Mouse (Mus musculus) embryonic facial prominence, embryonic 10.5 days (tissue): ENCODE results near the gene Cand1. TPM values are rescaled to one million over a fixed set of nuclear protein-coding genes. Genes with fewer than 3 reads are reported as not detected.

ENCODE experiments used
- DNase-seq: peaks from one replicate; pipeline ENCODE4 v3.0.0-alpha.2; 2017; ENCODE audit warnings: low spot score
- H3K27ac ChIP-seq: fragments of 300-500 bp; sonication (generic); replicated peaks from 2 replicates; pipeline ENCODE4 v1.5.1; 2016; ENCODE audit warnings: mild to moderate bottlenecking
- H3K27me3 ChIP-seq: fragments of 300-500 bp; sonication (generic); replicated peaks from 2 replicates; pipeline ENCODE4 v1.6.1; 2016; ENCODE audit warnings: low read depth, mild to moderate bottlenecking; ENCODE audit not compliant: poor library complexity, severe bottlenecking
- H3K36me3 ChIP-seq: fragments of 300-500 bp; sonication (generic); replicated peaks from 2 replicates; pipeline ENCODE4 v1.6.1; 2016; ENCODE audit warnings: mild to moderate bottlenecking, moderate library complexity
- H3K4me1 ChIP-seq: fragments of 300-500 bp; sonication (generic); 2 replicates; pipeline ENCODE4 v1.6.1; 2016
- H3K4me3 ChIP-seq: fragments of 300-500 bp; sonication (generic); 2 replicates; pipeline ENCODE4 v1.5.1; 2016; ENCODE audit warnings: mild to moderate bottlenecking, moderate library complexity
- H3K9me3 ChIP-seq: fragments of 300-500 bp; sonication (generic); 2 replicates; pipeline ENCODE4 v1.6.1; 2016; ENCODE audit warnings: mild to moderate bottlenecking
- WGBS: fragments of 180-500 bp; shearing (Covaris S2); methylation state at CpG from one replicate; pipeline ENCODE4 v1.1.7; 2016; 5-methylcytosine and 5-hydroxymethylcytosine counted together
- polyA plus RNA-seq: library from polyadenylated mRNA; unstranded; fragments of >200 nt; fragmentation: Nextera tagmentation; extraction: Ambion mirVana; gene quantifications from 2 replicates; pipeline ENCODE4 v1.2.1, GENCODE M21; 2016

Cand1 gene
- polyA plus RNA-seq, 1 experiment from 2014 or later, result 98.7 TPM

DNA sequence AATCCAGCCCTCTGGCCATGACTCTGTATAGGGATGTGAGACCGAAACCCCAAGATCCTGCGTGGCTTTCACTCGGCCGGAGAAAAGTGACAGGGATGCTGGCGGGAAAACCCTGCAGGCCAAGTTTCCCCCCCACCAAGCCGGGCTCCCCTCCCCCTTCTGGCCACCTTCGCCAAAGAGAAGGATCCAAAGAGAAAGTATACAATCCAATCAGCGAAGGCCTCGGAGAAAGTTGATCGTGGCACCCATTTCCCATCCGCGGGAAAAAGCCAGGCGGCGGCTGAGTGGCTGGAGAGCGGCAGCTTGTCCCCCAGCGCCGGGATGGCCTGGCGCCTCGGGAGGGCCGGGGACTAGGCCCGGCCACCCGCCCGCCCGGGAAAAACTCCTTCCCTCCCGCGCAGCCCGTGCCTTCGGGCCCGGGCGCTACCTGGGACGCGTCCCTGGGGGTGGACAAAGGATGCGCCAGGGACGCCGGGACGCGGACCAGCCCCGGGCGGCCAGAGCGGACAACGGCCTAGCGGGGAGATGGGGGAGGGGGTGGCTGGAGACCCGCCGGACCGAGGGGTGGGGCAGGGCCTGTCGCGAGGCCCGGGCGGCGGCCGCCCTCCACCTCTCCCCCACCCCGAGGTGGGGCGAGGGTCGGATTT lies 747 bp downstream of the Cand1 start:
- H3K4me3 ChIP-seq, result peak overlapping the region; percentile 79
- H3K36me3 ChIP-seq, result peaks cover 32% of the 10 kb centered on the region
- peak; percentile 79 for DNase-seq
- H3K9me3 ChIP-seq, result no peaks in the 10 kb centered on the region
- peaks cover 20% of the 10 kb centered on the region for H3K4me1 ChIP-seq
- WGBS, result under 1% methylated on average over 54 of the region's 54 CpGs
- no peaks in the 10 kb centered on the region for H3K27me3 ChIP-seq
- H3K27ac ChIP-seq, result peak overlapping the region; percentile 99

DNA sequence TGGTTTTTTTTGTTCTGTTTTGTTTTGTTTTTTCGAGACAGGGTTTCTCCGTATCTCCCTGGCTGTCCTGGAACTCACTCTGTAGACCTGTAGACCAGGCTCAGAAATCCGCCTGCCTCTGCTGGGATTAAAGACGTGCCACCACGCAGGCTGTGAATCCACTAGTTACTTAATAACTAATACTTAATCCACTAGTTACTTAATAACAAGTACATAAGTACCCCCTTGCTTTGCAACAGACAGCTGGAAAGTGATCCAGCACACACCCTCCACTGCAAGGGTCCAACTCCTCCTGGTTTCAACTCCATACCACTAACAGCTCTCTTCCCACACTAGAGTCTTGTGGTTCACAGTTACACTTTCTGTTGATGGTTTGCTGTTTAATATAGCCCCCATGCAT lies 8.3 kb downstream of the Cand1 start:
- Histone ChIP-seq H3K9me3 (no peaks in the 10 kb centered on the region), H3K27me3 (no peaks in the 10 kb centered on the region), H3K4me3 (no peak overlapping the region), H3K27ac (no peak overlapping the region), H3K36me3 (peaks cover 46% of the 10 kb centered on the region), H3K4me1 (peaks cover 6% of the 10 kb centered on the region; the same call in 1 of the 2 replicates)
- 90% methylated on average over 5 of the region's 5 CpGs for WGBS
- DNase-seq, result no peak

DNA sequence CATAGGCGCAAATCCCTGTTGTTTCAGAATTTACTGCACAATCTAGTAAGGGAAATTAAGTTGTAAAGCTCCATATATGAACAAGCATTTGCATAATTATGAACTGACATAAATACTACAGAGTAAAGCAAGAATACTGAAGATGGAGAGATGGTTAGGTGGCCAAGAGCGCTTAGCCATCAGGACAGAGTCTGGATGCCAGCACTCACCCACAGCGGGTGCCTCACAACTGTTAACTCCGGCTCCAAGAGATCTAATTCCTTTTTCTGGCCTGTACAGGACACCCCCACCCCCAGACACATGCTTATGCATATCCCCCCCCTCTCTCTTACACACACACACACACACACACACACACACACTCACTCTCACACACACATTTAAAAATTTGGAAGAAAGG lies 9.2 kb downstream of the Cand1 start:
- Histone ChIP-seq H3K27ac (no peak overlapping the region), H3K4me1 (peaks cover 6% of the 10 kb centered on the region; the same call in 1 of the 2 replicates), H3K27me3 (no peaks in the 10 kb centered on the region), H3K4me3 (no peak overlapping the region), H3K36me3 (peaks cover 50% of the 10 kb centered on the region), H3K9me3 (no peaks in the 10 kb centered on the region)
- no peak for DNase-seq
- WGBS, result 92% methylated on average over 4 of the region's 4 CpGs

DNA sequence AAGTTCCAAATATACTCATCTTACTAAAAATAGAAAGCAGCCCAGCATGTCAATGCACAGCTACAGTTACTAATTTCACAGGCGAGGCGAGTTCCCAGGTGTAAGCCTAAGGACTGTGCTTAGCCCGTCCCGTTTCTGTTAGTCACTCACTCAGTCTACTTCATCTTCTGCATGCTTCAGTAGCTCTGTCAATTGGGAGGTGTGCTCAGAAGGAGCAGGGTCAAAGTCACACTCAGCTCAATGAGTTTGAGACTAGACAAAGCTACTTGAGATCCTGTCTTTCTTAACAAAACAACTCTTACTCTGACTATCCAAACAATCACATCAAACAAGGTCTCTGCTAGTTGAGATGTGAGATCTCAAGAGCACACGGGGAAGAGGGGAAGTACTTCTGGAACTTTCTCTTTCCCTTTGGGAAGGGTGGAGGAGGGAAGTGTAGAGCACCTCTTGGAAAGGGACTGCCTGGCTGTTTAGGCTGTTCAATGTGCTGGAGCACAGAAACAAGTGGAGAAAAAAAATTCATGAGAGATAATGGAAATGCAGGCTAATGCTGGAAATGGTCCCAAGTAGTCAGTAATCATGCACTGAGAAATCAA lies 9.7 kb downstream of the Cand1 start:
- Histone ChIP-seq H3K27me3 (no peaks in the 10 kb centered on the region), H3K27ac (no peak overlapping the region), H3K36me3 (peaks cover 50% of the 10 kb centered on the region), H3K4me1 (peaks cover 6% of the 10 kb centered on the region; the same call in 1 of the 2 replicates), H3K9me3 (no peaks in the 10 kb centered on the region), H3K4me3 (no peak overlapping the region)
- no peak for DNase-seq
- 80% methylated on average over 5 of the region's 5 CpGs for WGBS

DNA sequence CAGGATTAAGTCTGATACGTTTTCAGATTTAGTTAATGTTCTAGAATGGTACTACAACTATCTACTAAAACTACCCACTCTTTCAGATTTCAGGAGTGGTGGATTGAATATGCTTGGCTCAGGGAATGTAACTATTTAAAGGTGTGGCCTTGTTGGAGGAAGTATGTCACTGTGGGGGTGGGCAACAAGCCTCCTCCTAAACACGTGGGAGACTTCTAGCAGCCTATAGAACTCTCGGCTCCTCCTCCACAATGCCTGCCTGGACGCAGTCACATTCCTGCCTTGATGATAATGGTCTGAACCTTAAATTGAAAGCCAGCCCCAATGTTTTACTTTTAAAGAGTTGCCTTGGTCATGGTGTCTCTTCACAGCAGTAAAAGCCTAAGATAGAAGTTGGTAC lies 16.2 kb downstream of the Cand1 start:
- Histone ChIP-seq H3K4me3 (no peak overlapping the region), H3K27ac (no peak overlapping the region), H3K9me3 (no peaks in the 10 kb centered on the region), H3K27me3 (no peaks in the 10 kb centered on the region), H3K4me1 (peaks cover 8% of the 10 kb centered on the region; the same call in 1 of the 2 replicates), H3K36me3 (peaks cover 77% of the 10 kb centered on the region)
- no peak for DNase-seq
- WGBS, result 84% methylated on average over 4 of the region's 4 CpGs

DNA sequence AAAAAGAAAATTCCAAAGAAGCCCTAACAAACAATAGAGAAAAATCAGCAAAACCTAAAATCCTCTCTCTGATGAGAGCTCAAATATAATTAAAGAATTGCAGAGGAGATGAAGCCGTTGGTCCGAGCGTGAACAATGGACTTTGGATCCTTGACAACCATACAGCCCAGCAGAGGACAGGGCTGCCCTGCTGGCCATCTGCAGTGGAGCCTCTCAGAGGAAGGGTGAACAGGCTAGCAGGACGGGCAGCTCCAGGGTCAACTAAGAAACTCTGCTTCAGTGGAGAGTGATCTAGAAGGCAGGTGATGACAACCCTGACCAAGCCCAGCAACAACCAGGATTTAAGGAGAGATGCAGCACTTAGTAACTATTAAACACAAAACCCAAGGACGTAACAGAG lies 18.2 kb downstream of the Cand1 start:
- H3K27me3 ChIP-seq, result no peaks in the 10 kb centered on the region
- H3K4me1 ChIP-seq, result peaks cover 8% of the 10 kb centered on the region; the same call in 1 of the 2 replicates
- H3K9me3 ChIP-seq, result no peaks in the 10 kb centered on the region
- no peak overlapping the region for H3K27ac ChIP-seq
- no peak for DNase-seq
- peaks cover 86% of the 10 kb centered on the region for H3K36me3 ChIP-seq
- WGBS, result 83% methylated on average over 5 of the region's 5 CpGs
- no peak overlapping the region for H3K4me3 ChIP-seq

DNA sequence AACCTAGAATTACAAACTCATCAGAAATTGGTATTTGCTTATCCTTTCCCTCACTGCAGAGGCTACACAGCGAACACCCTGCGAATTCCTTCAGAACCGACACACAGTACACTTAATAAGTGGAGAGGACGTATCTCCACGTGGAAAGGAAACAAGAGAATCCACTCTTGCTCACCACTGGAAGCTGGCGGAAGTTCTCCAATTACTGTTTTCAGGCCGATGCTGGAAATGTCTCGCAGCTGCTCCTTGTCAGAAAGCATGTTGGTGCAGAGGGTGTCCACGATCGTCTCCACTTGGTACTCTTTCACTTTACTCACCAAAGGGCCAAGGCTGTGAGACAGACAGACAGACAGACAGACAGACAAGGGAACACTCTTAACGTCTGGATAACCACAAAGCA lies 20.4 kb downstream of the Cand1 start:
- Histone ChIP-seq H3K27me3 (no peaks in the 10 kb centered on the region), H3K4me1 (peaks cover 8% of the 10 kb centered on the region; the same call in 1 of the 2 replicates), H3K4me3 (no peak overlapping the region), H3K27ac (no peak overlapping the region), H3K36me3 (peaks cover 86% of the 10 kb centered on the region), H3K9me3 (no peaks in the 10 kb centered on the region)
- WGBS, result 72% methylated on average over 11 of the region's 11 CpGs
- no peak for DNase-seq

DNA sequence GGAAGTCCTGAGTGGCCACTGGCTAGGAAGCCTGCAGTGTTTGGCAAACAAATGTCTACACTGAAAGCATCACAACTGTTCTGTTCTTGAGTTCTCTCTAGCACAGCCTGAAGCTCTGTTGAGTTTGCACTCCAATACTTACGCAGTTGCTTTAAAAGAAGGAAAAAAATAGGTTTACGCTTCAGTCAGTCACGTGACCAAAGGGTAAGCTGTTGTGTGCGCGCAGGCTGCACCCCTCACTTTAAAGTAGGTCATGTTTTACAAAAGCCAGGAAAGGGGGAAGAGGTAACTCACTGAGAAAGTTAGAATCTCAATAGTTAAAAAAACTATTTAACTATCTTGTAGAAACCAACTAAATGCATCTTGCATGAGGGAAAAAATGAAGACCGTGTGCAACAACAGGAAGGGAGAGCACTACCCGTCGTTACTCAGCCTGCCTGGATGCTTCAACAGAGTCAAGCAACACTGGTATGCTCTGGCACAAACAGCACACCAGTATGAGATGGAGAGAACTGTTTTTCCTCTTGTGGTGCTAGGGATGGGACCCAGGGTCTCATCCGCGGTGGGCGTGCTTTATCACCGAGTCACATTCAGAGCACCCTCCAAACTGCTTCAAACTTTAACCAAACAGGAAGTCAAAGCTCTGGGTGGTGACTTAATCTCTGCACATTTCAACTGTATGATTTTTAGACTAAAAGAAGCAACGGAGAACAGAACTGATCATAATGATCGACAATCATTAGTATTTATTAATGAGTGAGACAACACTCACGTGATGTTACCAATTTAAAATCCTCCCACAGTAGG lies 21.4 kb downstream of the Cand1 start:
- 93% methylated on average over 15 of the region's 15 CpGs for WGBS
- Histone ChIP-seq H3K9me3 (no peaks in the 10 kb centered on the region), H3K4me3 (no peak overlapping the region), H3K27me3 (no peaks in the 10 kb centered on the region), H3K36me3 (peaks cover 86% of the 10 kb centered on the region), H3K27ac (no peak overlapping the region), H3K4me1 (peaks cover 8% of the 10 kb centered on the region; the same call in 1 of the 2 replicates)
- no peak for DNase-seq

DNA sequence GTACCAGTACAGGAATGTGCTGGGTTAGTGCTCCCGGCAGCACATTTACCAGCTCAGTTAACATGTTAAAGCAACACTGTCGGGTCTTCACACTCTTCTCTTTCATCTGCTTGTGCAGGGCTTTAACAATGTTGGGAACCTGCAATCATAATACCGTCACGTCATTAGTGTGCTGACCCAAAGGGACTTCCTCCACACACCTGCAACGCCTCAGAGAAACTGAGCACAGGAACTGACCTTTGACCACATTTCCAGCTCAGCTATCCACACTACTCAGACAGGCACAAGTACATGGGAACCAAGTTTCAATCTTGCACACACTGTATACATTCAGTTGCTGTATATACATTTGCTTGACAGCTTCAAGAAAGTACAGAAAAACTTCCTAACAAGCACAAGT lies 27.4 kb downstream of the Cand1 start:
- WGBS, result 83% methylated on average over 5 of the region's 5 CpGs
- H3K36me3 ChIP-seq, result peaks cover 100% of the 10 kb centered on the region
- no peaks in the 10 kb centered on the region for H3K9me3 ChIP-seq

DNA sequence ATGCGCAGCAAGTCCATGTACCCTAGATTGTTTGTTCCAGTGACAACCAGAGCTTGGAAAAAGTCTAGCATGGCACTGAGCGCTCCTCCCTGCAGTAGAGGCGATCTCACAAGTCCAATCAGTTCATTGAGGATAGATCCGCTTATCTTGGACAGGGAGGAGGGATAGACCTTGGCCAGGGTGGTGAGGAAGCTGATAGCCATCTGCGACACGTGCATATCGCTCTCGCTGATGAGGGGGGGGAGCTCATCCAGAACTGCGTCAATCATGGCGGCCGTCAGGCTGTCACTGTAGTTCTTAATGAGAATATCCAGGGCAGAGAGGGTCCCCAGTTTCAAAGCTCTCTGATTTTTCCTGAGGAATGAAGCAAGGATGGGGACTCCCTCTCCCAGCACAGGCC lies 28.6 kb downstream of the Cand1 start:
- Histone ChIP-seq H3K9me3 (no peaks in the 10 kb centered on the region), H3K4me3 (no peak overlapping the region), H3K4me1 (no peaks in the 10 kb centered on the region), H3K27me3 (no peaks in the 10 kb centered on the region), H3K36me3 (peaks cover 100% of the 10 kb centered on the region), H3K27ac (no peak overlapping the region)
- no peak for DNase-seq
- WGBS, result 95% methylated on average over 11 of the region's 11 CpGs

More for the DNA sequence above, 27.4 kb downstream of the Cand1 start:
- Histone ChIP-seq H3K4me3 (no peak overlapping the region), H3K27me3 (no peaks in the 10 kb centered on the region), H3K27ac (no peak overlapping the region), H3K4me1 (no peaks in the 10 kb centered on the region)
- no peak for DNase-seq

DNA sequence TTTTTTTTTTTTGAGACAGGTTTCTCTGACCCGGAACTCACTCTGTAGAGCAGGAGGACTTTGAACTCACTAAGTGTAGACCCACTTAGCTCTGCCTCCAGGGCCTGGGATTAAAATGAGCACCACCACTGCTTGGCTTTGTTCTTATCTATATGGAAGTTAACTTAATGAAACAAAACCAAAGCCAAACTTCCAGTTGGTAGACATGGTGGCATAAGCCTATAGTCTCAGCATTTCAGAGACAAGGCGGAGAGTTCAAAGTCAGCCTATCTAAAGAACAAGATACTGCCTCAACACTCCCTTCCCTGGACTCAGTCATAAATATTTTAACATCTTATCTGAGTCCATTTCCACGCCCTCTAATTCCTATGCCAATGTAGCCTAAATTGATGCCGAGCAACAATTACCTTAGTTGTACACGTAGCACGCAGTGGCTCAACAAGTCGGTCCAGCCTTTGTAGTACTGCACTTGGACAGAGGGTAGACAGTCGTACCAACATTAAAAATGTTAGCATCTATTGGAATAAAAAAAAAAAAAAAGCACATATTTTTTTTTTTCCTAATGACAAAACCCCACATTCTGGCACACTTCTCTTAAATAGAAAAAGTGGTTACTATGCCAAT lies 33.4 kb downstream of the Cand1 start:
- peaks cover 100% of the 10 kb centered on the region for H3K36me3 ChIP-seq
- WGBS, result 93% methylated on average over 8 of the region's 8 CpGs
- no peaks in the 10 kb centered on the region for H3K27me3 ChIP-seq
- H3K4me3 ChIP-seq, result no peak overlapping the region
- no peak overlapping the region for H3K27ac ChIP-seq
- DNase-seq, result no peak
- H3K4me1 ChIP-seq, result no peaks in the 10 kb centered on the region
- no peaks in the 10 kb centered on the region for H3K9me3 ChIP-seq

DNA sequence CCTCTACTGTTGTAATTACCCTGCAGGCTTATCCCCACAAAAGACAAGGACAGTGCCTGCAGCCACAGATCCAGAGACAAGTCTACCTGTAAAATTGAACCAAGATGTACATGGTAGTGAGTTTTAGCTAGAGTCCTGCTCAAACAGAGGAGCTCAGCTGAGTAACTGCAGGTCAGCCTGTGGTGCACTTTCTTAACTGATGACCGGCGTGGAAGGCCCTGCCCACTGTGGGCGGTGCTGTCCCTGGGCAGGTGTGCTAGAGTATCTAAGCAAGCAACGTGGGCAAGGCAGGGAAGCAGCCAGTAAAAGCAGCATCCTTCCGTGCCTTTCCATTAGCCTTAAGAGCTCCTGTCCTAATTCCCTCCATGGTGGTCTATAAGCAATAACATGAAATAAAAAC lies 34.6 kb downstream of the Cand1 start:
- 89% methylated on average over 5 of the region's 5 CpGs for WGBS
- no peak for DNase-seq
- H3K9me3 ChIP-seq, result no peaks in the 10 kb centered on the region

More for the DNA sequence above, 34.6 kb downstream of the Cand1 start:
- H3K4me1 ChIP-seq, result no peaks in the 10 kb centered on the region
- H3K27me3 ChIP-seq, result no peaks in the 10 kb centered on the region
- H3K27ac ChIP-seq, result no peak overlapping the region
- H3K36me3 ChIP-seq, result peaks cover 99% of the 10 kb centered on the region
- no peak overlapping the region for H3K4me3 ChIP-seq
